In the genomic region with DNA sequence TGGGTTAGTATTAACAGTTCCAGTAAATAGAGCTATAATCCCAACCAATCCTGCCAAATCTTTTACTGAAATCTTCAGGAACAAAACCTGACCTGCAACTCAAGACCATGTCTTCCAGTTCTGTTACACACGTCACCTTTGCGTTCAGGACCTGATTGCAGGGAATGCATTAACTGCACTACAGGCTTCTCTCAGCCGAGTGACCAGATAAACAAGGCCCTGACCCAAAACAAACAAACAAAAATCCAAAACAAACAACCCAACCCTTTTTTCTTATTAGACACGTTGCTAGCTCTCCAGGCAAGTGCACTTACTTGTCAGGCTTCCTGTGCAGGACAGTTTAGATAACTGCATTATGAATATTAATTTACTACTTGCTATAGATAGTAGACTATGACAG, we compare ENCODE assay signal across 23 mouse cellular contexts. TPM values are rescaled to one million over a fixed set of nuclear protein-coding genes. Genes with fewer than 3 reads are reported as not detected.
A peak's percentile ranks its signal among the peaks of the same experiment; 100 is the strongest.
DNase-seq lines count a peak whose midpoint lies in the region; ATAC-seq and TF ChIP-seq lines count a peak whose summit lies in the region.
"Had no signal": no experiment of that assay in that cellular context is flagged by ENCODE, and none has a peak within 500 bp of the region (broad histone marks: within the 10 kb centered on the region; RNA-seq: fewer than 3 reads in every experiment).

No protein-coding gene starts in this region.

- WGBS in kidney, adult 2 months: 19% methylated on average over 4 of the region's 4 CpGs

- ATAC-seq in megakaryocyte, adult 5-6 weeks (ENCODE audit: poor library complexity, severe bottlenecking): no peak
- ATAC-seq: CD4-positive, CD25-positive, alpha-beta regulatory T cell, adult 4 months; forebrain, embryonic 14.5 days; hindbrain, postnatal 0 days had no signal

- H3K27me3 ChIP-seq in kidney, adult 2 months (replicated peaks; ENCODE audit: control insufficient read depth, insufficient read depth, low read length): no peaks in the 10 kb centered on the region
- no peaks in the 10 kb centered on the region for H3K27me3 ChIP-seq in megakaryocyte, embryonic 14.5 days (replicated peaks)
- H3K27me3 ChIP-seq: heart, embryonic 13.5 days; hindbrain, embryonic 12.5 days had no signal

- TF ChIP-seq POLR2A in kidney, adult 2 months (IDR thresholded peaks at IDR 0.05; ENCODE audit: low read depth, low read length): no peak

- DNase-seq in gastrocnemius, adult 2 months: no peak
- no peak for DNase-seq in gastrocnemius, postnatal 4 days (ENCODE audit: low spot score in 2 of 2)
- DNase-seq in kidney, adult 2 months: peak; percentile 23
- DNase-seq in kidney, postnatal 10 days: no peak
- no peak for DNase-seq in adrenal gland, postnatal 36 days
- DNase-seq in left cerebral cortex, postnatal 4 days: no peak
- DNase-seq: adrenal gland, postnatal 14 days; B cell, adult 2 months; cerebellum, adult 18-20 months; cerebellum, adult 9-11 months; cerebellum, postnatal 36 days; gastrocnemius, postnatal 36 days; heart, postnatal 36 days had no signal

- no peaks in the 10 kb centered on the region; the same call in none of the 2 replicates for H3K36me3 ChIP-seq in kidney, adult 2 months (ENCODE audit: control insufficient read depth, insufficient read depth, low read length)
- H3K36me3 ChIP-seq in megakaryocyte, embryonic 14.5 days (replicated peaks; ENCODE audit: low read length): peaks cover 98% of the 10 kb centered on the region

- no peaks in the 10 kb centered on the region for H3K9me3 ChIP-seq in megakaryocyte, embryonic 14.5 days
- H3K9me3 ChIP-seq: embryonic facial prominence, embryonic 10.5 days; forebrain, embryonic 10.5 days; G1E; heart, embryonic 13.5 days; hindbrain, embryonic 12.5 days had no signal

- no peak overlapping the region for H3K27ac ChIP-seq in gastrocnemius, adult 2 months
- peak overlapping the region; percentile 73 for H3K27ac ChIP-seq in kidney, adult 2 months (ENCODE audit: insufficient read depth, low read depth, low read length)
- H3K27ac ChIP-seq: embryonic facial prominence, embryonic 10.5 days; forebrain, embryonic 10.5 days; heart, embryonic 13.5 days; hindbrain, embryonic 12.5 days; hindbrain, postnatal 0 days had no signal

- H3K4me1 ChIP-seq in kidney, adult 2 months (ENCODE audit: control insufficient read depth, insufficient read depth, low read length): peaks cover 42% of the 10 kb centered on the region
- peaks cover 96% of the 10 kb centered on the region for H3K4me1 ChIP-seq in megakaryocyte, embryonic 14.5 days
- H3K4me1 ChIP-seq: embryonic facial prominence, embryonic 10.5 days; hindbrain, embryonic 12.5 days had no signal

- intact Hi-C loops in gastrocnemius, adult 2 months (cut with DNase I): no loop called here
- intact Hi-C loops in left cerebral cortex, postnatal 4 days (cut with DNase I): no loop called here

- TF ChIP-seq CTCF in gastrocnemius, adult 2 months (IDR thresholded peaks at IDR 0.05): no peak
- TF ChIP-seq CTCF in kidney, adult 2 months (conservative IDR thresholded peaks at IDR 0.05; ENCODE audit: insufficient read depth, insufficient read length, low read depth, low read length): no peak

- H3K4me3 ChIP-seq in gastrocnemius, adult 2 months: peak overlapping the region; percentile 32; the same call in 1 of the 2 replicates
- H3K4me3 ChIP-seq in kidney, adult 2 months (ENCODE audit: insufficient read depth, low read depth, low read length): no peak overlapping the region
- peak overlapping the region; percentile 78 for H3K4me3 ChIP-seq in megakaryocyte, embryonic 14.5 days (replicated peaks)
- H3K4me3 ChIP-seq: embryonic facial prominence, embryonic 10.5 days; forebrain, embryonic 10.5 days; heart, embryonic 13.5 days; hindbrain, embryonic 12.5 days had no signal

RNA-seq across cellular contexts. Expression of a gene that starts 17.3 kb away (rescaled TPM):
- total RNA-seq in gastrocnemius, adult 2 months (2021): 10 to 100 TPM; 18.6 to 26.4 TPM
- 10 to 100 TPM; 69.7 to 77.3 TPM for total RNA-seq in gastrocnemius, postnatal 4 days (2021)
- 23.2 and 38.2 TPM in 2 replicates for polyA plus RNA-seq in kidney, adult 2 months (2012; rRNA removed)
- polyA plus RNA-seq in megakaryocyte, embryonic 14.5 days (2012; ENCODE audit: insufficient read depth, low replicate concordance): 87.7 and 210 TPM in 2 replicates
- total RNA-seq in megakaryocyte, adult 5-6 weeks (2015): 448 and 514 TPM in 2 replicates
- total RNA-seq in megakaryocyte, adult 5-6 weeks (2017): 174 and 218 TPM in 2 replicates
- 100 to 1,000 TPM; 138 to 145 TPM for total RNA-seq in adrenal gland, postnatal 36 days (2021)
- 100 to 1,000 TPM in 1 of 2 experiments, 10 to 100 TPM in 1; 98.6 to 110 TPM for total RNA-seq in left cerebral cortex, postnatal 4 days (2021)

RNA-seq across cellular contexts. Expression of a gene that starts 36.0 kb away (rescaled TPM):
- total RNA-seq in gastrocnemius, adult 2 months (2021): 1 to 10 TPM; 5.8 to 6.6 TPM
- total RNA-seq in gastrocnemius, postnatal 4 days (2021): 10 to 100 TPM; 16.8 to 21.3 TPM
- 3.7 and 4.6 TPM in 2 replicates for polyA plus RNA-seq in kidney, adult 2 months (2012; rRNA removed)
- 10.8 TPM in 1 of 2 replicates, not detected in the other for polyA plus RNA-seq in megakaryocyte, embryonic 14.5 days (2012; ENCODE audit: insufficient read depth, low replicate concordance)
- total RNA-seq in megakaryocyte, adult 5-6 weeks (2015): 50.3 and 50.9 TPM in 2 replicates
- 57.7 and 68.7 TPM in 2 replicates for total RNA-seq in megakaryocyte, adult 5-6 weeks (2017)
- total RNA-seq in adrenal gland, postnatal 36 days (2021): 10 to 100 TPM; 15.0 to 15.4 TPM
- 10 to 100 TPM; 23.9 to 24.4 TPM for total RNA-seq in left cerebral cortex, postnatal 4 days (2021)
